Mouse (Mus musculus) liver, embryonic 13.5 days (tissue): ENCODE measurements around the gene Olfr281. TPM values are rescaled to one million over a fixed set of nuclear protein-coding genes. Genes with fewer than 3 reads are reported as not detected.

Source experiments
- ATAC-seq: fragments of 200-750 bp; cut with Nextera tagmentation; 2 replicates; pipeline ENCODE4 v1.8.0; 2017; ENCODE audit warnings: low read depth, mild to moderate bottlenecking, moderate number of reproducible peaks, moderate library complexity
- DNase-seq: peaks from one replicate; pipeline ENCODE4 v3.0.0; 2022
- H3K27ac ChIP-seq: fragments of 300-500 bp; sonication (generic); 2 replicates; pipeline ENCODE4 v1.5.1; 2015; ENCODE audit warnings: moderate library complexity, mild to moderate bottlenecking, inconsistent platforms
- H3K27me3 ChIP-seq: fragments of 300-500 bp; sonication (generic); 2 replicates; pipeline ENCODE4 v1.6.1; 2015; ENCODE audit warnings: mild to moderate bottlenecking, inconsistent platforms
- H3K36me3 ChIP-seq: fragments of 300-500 bp; sonication (generic); 2 replicates; pipeline ENCODE4 v1.6.1; 2015; ENCODE audit warnings: mild to moderate bottlenecking, inconsistent platforms
- H3K4me1 ChIP-seq: fragments of 300-500 bp; sonication (generic); replicated peaks from 2 replicates; pipeline ENCODE4 v1.6.1; 2015; ENCODE audit warnings: inconsistent platforms
- H3K4me2 ChIP-seq: fragments of 300-500 bp; sonication (generic); 2 replicates; pipeline ENCODE4 v1.6.1; 2015; ENCODE audit warnings: inconsistent platforms, mild to moderate bottlenecking, moderate library complexity
- H3K4me3 ChIP-seq: fragments of 300-500 bp; sonication (generic); replicated peaks from 2 replicates; pipeline ENCODE4 v1.5.1; 2015; ENCODE audit warnings: mild to moderate bottlenecking, inconsistent platforms
- H3K9ac ChIP-seq: fragments of 300-500 bp; sonication (generic); 2 replicates; pipeline ENCODE4 v1.6.1; 2015; ENCODE audit warnings: mild to moderate bottlenecking, inconsistent platforms
- H3K9me3 ChIP-seq: fragments of 300-500 bp; sonication (generic); replicated peaks from 2 replicates; pipeline ENCODE4 v1.6.1; 2016; ENCODE audit warnings: inconsistent platforms
- WGBS: fragments of 180-500 bp; shearing (Covaris S2); methylation state at CpG from one replicate; pipeline ENCODE4 v1.1.7; 2015; ENCODE audit not compliant: insufficient replicate concordance; 5-methylcytosine and 5-hydroxymethylcytosine counted together
- polyA plus RNA-seq: library from polyadenylated mRNA; unstranded; fragments of >200 nt; fragmentation: Nextera tagmentation; extraction: Ambion mirVana; gene quantifications from 2 replicates; pipeline ENCODE4 v1.2.1, GENCODE M21; 2015

Gene Olfr281
- polyA plus RNA-seq, 1 experiment from 2014 or later, result not detected

GRCm38 (mm10) chr15:98486433-98487021 is 34.1 kb downstream of the Olfr281 start:
- H3K27me3 ChIP-seq, result no peaks in the 10 kb centered on the region
- no peak overlapping the region for H3K27ac ChIP-seq
- H3K4me1 ChIP-seq, result no peaks in the 10 kb centered on the region
- ATAC-seq, result no peak
- 65% methylated on average over 8 of the region's 8 CpGs for WGBS
- H3K36me3 ChIP-seq, result no peaks in the 10 kb centered on the region
- no peak overlapping the region for H3K4me3 ChIP-seq
- H3K9me3 ChIP-seq, result no peaks in the 10 kb centered on the region
- no peak overlapping the region for H3K9ac ChIP-seq
- no peak for DNase-seq
- no peak overlapping the region for H3K4me2 ChIP-seq

DNA sequence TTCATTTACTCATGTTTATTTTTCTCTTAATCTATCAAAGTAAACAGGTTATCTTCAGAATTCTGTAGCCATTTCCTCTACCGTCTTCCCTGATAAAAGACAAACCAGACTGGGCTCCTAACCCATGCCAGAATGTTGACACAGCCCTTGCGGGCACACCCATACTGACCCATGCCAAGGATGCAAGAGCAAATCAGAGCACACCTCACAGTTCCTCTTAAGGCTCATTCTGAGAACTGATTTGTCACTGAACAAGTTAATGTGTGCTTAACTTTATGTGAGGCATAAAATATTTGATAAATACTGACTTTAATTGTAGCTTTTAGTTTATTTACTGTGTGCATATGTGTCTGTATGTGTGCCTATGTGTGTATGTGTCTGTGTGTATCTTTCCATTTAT is 38.9 kb downstream of the Olfr281 start:
- no peak for ATAC-seq
- no peak overlapping the region for H3K4me2 ChIP-seq
- 57% methylated on average over 2 of the region's 2 CpGs for WGBS
- no peaks in the 10 kb centered on the region for H3K4me1 ChIP-seq
- DNase-seq, result no peak
- no peaks in the 10 kb centered on the region for H3K36me3 ChIP-seq
- no peak overlapping the region for H3K9ac ChIP-seq
- no peak overlapping the region for H3K4me3 ChIP-seq
- no peaks in the 10 kb centered on the region for H3K27me3 ChIP-seq
- H3K9me3 ChIP-seq, result no peaks in the 10 kb centered on the region
- no peak overlapping the region for H3K27ac ChIP-seq

DNA sequence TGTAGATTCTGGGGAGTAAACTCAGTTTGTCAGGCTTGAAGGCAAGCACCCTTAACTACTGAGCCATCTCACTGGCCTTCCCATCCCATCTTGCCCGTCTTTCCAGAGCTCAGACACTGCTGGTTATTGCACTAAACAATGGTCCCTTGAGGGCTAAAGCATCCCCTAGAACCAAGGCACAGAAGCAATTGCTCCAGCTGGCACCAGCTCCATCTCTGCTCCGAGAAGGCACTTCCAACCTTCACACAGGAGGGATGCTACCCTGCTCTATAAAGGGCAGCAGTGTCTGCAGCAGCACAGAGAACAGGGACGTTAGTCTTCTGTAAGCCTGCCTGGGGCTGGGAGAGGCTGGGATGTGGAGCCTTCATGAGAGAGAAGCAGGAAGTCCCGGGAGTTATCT is 39.7 kb downstream of the Olfr281 start, which contains the start of gene Olfr279:
Gene Olfr279 (plus strand): TSS at position 301 of the 400 bp plus-strand sequence.
- Histone ChIP-seq H3K4me1 (no peaks in the 10 kb centered on the region), H3K9me3 (no peaks in the 10 kb centered on the region), H3K36me3 (no peaks in the 10 kb centered on the region), H3K4me2 (no peak within 1 kb of the TSS), H3K9ac (no peak within 1 kb of the TSS), H3K27ac (no peak within 1 kb of the TSS), H3K27me3 (no peaks in the 10 kb centered on the region), H3K4me3 (no peak within 1 kb of the TSS)
- no peak for ATAC-seq
- WGBS, result 34% methylated on average over 4 of the region's 4 CpGs
- DNase-seq, result no peak

DNA sequence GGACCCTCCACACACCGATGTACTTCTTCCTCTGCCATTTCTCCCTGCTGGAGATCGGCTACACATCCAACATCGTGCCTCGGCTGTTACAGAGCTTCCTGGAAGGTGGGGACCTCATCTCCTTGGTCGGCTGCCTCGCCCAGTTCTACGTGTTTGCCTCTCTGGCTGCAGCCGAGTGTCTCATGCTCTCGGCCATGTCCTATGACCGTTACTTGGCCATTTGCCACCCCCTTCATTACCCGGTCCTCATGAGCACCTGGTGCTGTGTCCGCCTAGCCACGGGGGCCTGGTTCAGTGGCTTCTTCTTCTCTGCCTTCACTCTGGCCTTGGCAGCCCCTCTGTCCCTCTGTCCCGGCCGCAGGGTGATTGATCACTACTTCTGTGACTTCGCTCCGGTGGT is 45.2 kb downstream of the Olfr281 start:
- Histone ChIP-seq H3K4me2 (no peak overlapping the region), H3K4me3 (no peak overlapping the region), H3K27ac (no peak overlapping the region), H3K4me1 (no peaks in the 10 kb centered on the region), H3K9me3 (no peaks in the 10 kb centered on the region), H3K9ac (no peak overlapping the region), H3K36me3 (no peaks in the 10 kb centered on the region), H3K27me3 (0 out of 2 replicates have a peak, but pooled peaks cover under 1% of the 10 kb centered on the region)
- DNase-seq, result no peak
- 79% methylated on average over 17 of the region's 17 CpGs for WGBS
- no peak for ATAC-seq

DNA sequence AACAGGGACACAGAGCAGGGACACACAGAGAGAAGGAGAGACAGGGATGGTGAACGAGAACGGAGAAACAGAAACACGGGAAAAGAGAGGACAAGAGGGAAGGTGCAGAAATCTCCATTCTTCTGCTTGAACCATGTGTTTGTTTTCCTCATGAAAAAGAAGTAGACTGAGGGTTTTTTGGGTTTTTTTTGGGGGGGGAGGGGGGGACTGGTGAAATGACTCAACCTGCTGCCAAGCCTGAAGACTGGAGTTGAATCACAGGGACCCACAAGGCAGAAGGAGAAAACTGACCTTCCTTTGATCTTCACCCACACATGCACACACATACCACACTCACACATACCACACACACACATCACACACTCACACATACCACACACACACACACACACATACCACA is 50.9 kb downstream of the Olfr281 start:
- no peaks in the 10 kb centered on the region for H3K4me1 ChIP-seq
- 62% methylated on average over 3 of the region's 3 CpGs for WGBS
- H3K9ac ChIP-seq, result no peak overlapping the region
- H3K36me3 ChIP-seq, result no peaks in the 10 kb centered on the region
- no peak overlapping the region for H3K4me3 ChIP-seq
- no peaks in the 10 kb centered on the region for H3K9me3 ChIP-seq
- no peak overlapping the region for H3K4me2 ChIP-seq
- 0 out of 2 replicates have a peak, but pooled peaks cover 5% of the 10 kb centered on the region for H3K27me3 ChIP-seq
- ATAC-seq (no peak), DNase-seq (no peak)
- H3K27ac ChIP-seq, result no peak overlapping the region

DNA sequence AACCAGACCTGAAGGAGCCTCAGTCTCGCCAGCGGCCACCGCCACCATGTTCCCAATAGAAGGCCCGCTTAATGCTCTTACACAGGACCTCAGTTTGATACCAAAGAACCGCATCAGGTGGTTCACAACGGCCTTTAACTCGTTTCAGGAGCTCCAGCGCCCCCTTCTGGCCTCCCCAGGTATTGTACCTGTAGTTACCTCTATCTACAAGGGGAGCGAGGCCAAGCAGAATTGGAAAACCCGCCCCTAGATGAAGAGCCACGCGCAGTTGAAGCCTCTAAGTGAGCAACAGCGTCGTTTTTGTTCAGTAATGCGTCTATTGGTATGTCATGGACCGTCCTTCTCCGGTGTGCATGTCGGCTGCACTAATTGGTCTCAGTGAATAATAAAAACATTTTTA is 52.1 kb downstream of the Olfr281 start:
- no peaks in the 10 kb centered on the region for H3K9me3 ChIP-seq
- no peak overlapping the region for H3K4me3 ChIP-seq
- WGBS, result 8% methylated on average over 18 of the region's 18 CpGs
- H3K9ac ChIP-seq, result no peak overlapping the region
- DNase-seq (peak; percentile 50), ATAC-seq (no peak)
- H3K27me3 ChIP-seq, result 0 out of 2 replicates have a peak, but pooled peaks cover 5% of the 10 kb centered on the region
- H3K36me3 ChIP-seq, result no peaks in the 10 kb centered on the region
- H3K4me2 ChIP-seq, result no peak overlapping the region
- no peak overlapping the region for H3K27ac ChIP-seq
- no peaks in the 10 kb centered on the region for H3K4me1 ChIP-seq

DNA sequence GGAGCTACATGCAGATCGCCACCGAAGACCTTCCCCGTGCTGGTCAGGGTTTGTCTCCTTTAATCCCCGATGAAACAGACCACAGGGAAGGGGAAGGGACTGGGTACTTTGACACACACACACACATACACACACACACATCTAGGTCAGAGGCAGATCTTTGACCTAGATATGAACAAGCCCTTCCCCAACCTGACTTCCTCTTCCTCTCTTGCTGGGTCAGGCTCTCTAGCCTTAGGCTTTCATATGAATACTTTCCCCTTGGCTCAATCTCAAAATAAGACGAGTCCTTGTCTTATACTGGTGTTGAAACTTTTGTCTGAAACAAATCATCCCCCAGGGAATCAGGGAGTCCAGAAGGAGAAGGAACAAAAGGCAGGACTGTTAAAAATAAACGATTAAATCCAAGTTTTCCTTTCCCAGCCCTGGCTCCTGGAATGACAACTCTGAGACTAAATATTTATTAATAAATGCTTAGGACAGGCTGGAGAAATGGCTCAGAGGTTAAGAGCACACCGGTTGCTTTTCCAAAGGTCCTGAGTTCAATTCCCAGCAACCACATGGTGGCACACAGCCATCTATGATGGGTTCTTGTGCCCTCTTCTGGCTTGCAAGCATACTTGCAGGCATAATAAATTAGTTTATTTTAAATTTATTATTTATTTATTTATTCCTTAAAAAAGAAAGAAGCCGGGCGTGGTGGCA is 54.0 kb downstream of the Olfr281 start:
- no peak overlapping the region for H3K4me3 ChIP-seq
- DNase-seq, result no peak
- H3K4me2 ChIP-seq, result no peak overlapping the region
- no peaks in the 10 kb centered on the region for H3K36me3 ChIP-seq
- WGBS, result 37% methylated on average over 9 of the region's 9 CpGs
- 0 out of 2 replicates have a peak, but pooled peaks cover 9% of the 10 kb centered on the region for H3K4me1 ChIP-seq
- ATAC-seq, result no peak
- 0 out of 2 replicates have a peak, but pooled peaks cover 5% of the 10 kb centered on the region for H3K27me3 ChIP-seq
- no peaks in the 10 kb centered on the region for H3K9me3 ChIP-seq
- H3K9ac ChIP-seq, result no peak overlapping the region
- H3K27ac ChIP-seq, result no peak overlapping the region

DNA sequence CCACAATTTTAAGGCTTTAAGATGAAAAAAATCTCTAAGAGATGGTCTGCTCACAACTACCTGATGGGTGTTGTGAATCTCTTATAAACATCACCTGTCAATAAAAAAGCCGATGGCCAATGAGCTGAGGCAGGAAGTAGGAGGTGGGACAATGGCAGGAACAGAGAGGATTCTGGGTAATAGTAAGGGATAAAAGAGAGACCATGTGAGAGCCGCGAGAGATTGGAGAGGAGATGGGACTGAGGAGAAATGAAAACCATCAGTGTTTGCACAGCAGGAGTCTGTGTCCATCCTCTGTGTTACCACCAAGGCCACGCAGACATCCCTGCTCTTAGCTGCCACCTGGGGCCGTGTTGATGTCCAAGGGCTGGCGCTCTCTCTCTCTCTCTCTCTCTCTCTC is 54.9 kb downstream of the Olfr281 start:
- H3K27ac ChIP-seq, result no peak overlapping the region
- H3K4me2 ChIP-seq, result no peak overlapping the region
- WGBS, result 76% methylated on average over 6 of the region's 6 CpGs
- no peak overlapping the region for H3K9ac ChIP-seq
- peaks cover 16% of the 10 kb centered on the region for H3K4me1 ChIP-seq
- ATAC-seq (no peak), DNase-seq (no peak)
- H3K27me3 ChIP-seq, result 0 out of 2 replicates have a peak, but pooled peaks cover 5% of the 10 kb centered on the region
- H3K4me3 ChIP-seq, result no peak overlapping the region
- no peaks in the 10 kb centered on the region for H3K36me3 ChIP-seq
- H3K9me3 ChIP-seq, result no peaks in the 10 kb centered on the region

GRCm38 (mm10) chr15:98509387-98509786 is 57.0 kb downstream of the Olfr281 start:
- no peaks in the 10 kb centered on the region for H3K36me3 ChIP-seq
- WGBS, result 41% methylated on average over 2 of the region's 2 CpGs

More at GRCm38 (mm10) chr15:98509387-98509786, 57.0 kb downstream of the Olfr281 start:
- DNase-seq (no peak), ATAC-seq (no peak)
- H3K4me1 ChIP-seq, result peaks cover 25% of the 10 kb centered on the region
- H3K4me2 ChIP-seq, result no peak overlapping the region
- H3K9ac ChIP-seq, result no peak overlapping the region
- no peaks in the 10 kb centered on the region for H3K27me3 ChIP-seq
- H3K9me3 ChIP-seq, result no peaks in the 10 kb centered on the region
- H3K4me3 ChIP-seq, result no peak overlapping the region
- no peak overlapping the region for H3K27ac ChIP-seq

Other genes starting within 250 kb of the Olfr281 start
- gene Gm44579, start 231.6 kb upstream of the Olfr281 start, polyA plus RNA-seq, result not detected in 2 replicates
- not detected in 2 replicates for gene Olfr287, start 231.5 kb upstream of the Olfr281 start, polyA plus RNA-seq
- not detected in 2 replicates for gene Olfr286, start 218.1 kb upstream of the Olfr281 start, polyA plus RNA-seq
- gene H1fnt, start 195.3 kb upstream of the Olfr281 start, polyA plus RNA-seq, result not detected in 2 replicates
- 0.06 TPM in 1 of 2 replicates, not detected in the other for gene Zfp641, start 156.4 kb upstream of the Olfr281 start, polyA plus RNA-seq
- gene Olfr285, start 135.2 kb upstream of the Olfr281 start, polyA plus RNA-seq, result not detected in 2 replicates
- gene Olfr284, start 111.6 kb upstream of the Olfr281 start, polyA plus RNA-seq, result not detected in 2 replicates
- gene Olfr283, start 71.6 kb upstream of the Olfr281 start, polyA plus RNA-seq, result not detected in 2 replicates
- gene Olfr282, start 21.4 kb upstream of the Olfr281 start, polyA plus RNA-seq, result not detected in 2 replicates
- gene OR5BS1P, start 17.3 kb downstream of the Olfr281 start, polyA plus RNA-seq, result not detected in 2 replicates
- gene Lalba, start 30.1 kb downstream of the Olfr281 start, polyA plus RNA-seq, result not detected in 2 replicates
- not detected in 2 replicates for gene Olfr279, start 39.8 kb downstream of the Olfr281 start, polyA plus RNA-seq
- 49.7 and 54.6 TPM in 2 replicates for gene Kansl2, start 81.7 kb downstream of the Olfr281 start, polyA plus RNA-seq
- gene Ccnt1, start 118.3 kb downstream of the Olfr281 start, polyA plus RNA-seq, result 27.4 and 34.3 TPM in 2 replicates
- not detected in 2 replicates for gene 4930415O20Rik, start 118.4 kb downstream of the Olfr281 start, polyA plus RNA-seq
- gene Adcy6, start 157.5 kb downstream of the Olfr281 start, polyA plus RNA-seq, result 5.2 and 6.2 TPM in 2 replicates
- 1.4 and 1.5 TPM in 2 replicates for gene Cacnb3, start 178.3 kb downstream of the Olfr281 start, polyA plus RNA-seq
- 14.7 and 15.5 TPM in 2 replicates for gene Ddx23, start 210.3 kb downstream of the Olfr281 start, polyA plus RNA-seq
- gene Rnd1, start 224.9 kb downstream of the Olfr281 start, polyA plus RNA-seq, result 0.35 and 0.37 TPM in 2 replicates